Mouse (Mus musculus): ENCODE data around the gene F2rl2. TPM values are rescaled to one million over a fixed set of nuclear protein-coding genes. Genes with fewer than 3 reads are reported as not detected.

Gene F2rl2
- polyA plus RNA-seq, 1 experiment from 2014 or later: 4.2 TPM

GRCm38 (mm10) chr13:95684656-95685244 lies 11.9 kb upstream of the F2rl2 start:
- ATAC-seq (ENCODE audit: insufficient read depth, low FRiP score, low TSS enrichment) (no peak), DNase-seq (ENCODE audit: low spot score) (no peak)
- H3K36me3 ChIP-seq (ENCODE audit: control insufficient read depth, insufficient read depth, low read length): no peaks in the 10 kb centered on the region
- H3K9ac ChIP-seq (ENCODE audit: low read length): no peak overlapping the region
- no peaks in the 10 kb centered on the region for H3K27me3 ChIP-seq (ENCODE audit: control insufficient read depth, insufficient read depth, low read length)
- H3K9me3 ChIP-seq (ENCODE audit: control insufficient read depth, low read length): no peaks in the 10 kb centered on the region
- H3K27ac ChIP-seq (ENCODE audit: low read depth, low read length): no peak overlapping the region
- no peak overlapping the region for H3K4me3 ChIP-seq (ENCODE audit: low read depth, low read length)
- WGBS: 92% methylated on average over 9 of the region's 9 CpGs
- no peak overlapping the region for H3K4me2 ChIP-seq (ENCODE audit: low read depth)
- H3K4me1 ChIP-seq (ENCODE audit: control insufficient read depth, insufficient read depth, low read length): no peaks in the 10 kb centered on the region

- Histone ChIP-seq H3K9me3 (ENCODE audit: control insufficient read depth, low read length) (no peaks in the 10 kb centered on the region), H3K4me2 (ENCODE audit: low read depth) (no peak overlapping the region), H3K4me1 (ENCODE audit: control insufficient read depth, insufficient read depth, low read length) (no peaks in the 10 kb centered on the region), H3K9ac (ENCODE audit: low read length) (no peak overlapping the region), H3K27ac (ENCODE audit: low read depth, low read length) (no peak overlapping the region), H3K27me3 (ENCODE audit: control insufficient read depth, insufficient read depth, low read length) (no peaks in the 10 kb centered on the region), H3K36me3 (ENCODE audit: control insufficient read depth, insufficient read depth, low read length) (no peaks in the 10 kb centered on the region), H3K4me3 (ENCODE audit: low read depth, low read length) (no peak overlapping the region)
- ATAC-seq (ENCODE audit: insufficient read depth, low FRiP score, low TSS enrichment): no peak
- no peak for DNase-seq (ENCODE audit: low spot score)
- 81% methylated on average over 5 of the region's 5 CpGs for WGBS
Measured at GRCm38 (mm10) chr13:95685736-95686135, 10.9 kb upstream of the F2rl2 start.

GRCm38 (mm10) chr13:95688576-95688975 lies 8.1 kb upstream of the F2rl2 start:
- DNase-seq (ENCODE audit: low spot score): no peak

GRCm38 (mm10) chr13:95692201-95692600 lies 4.5 kb upstream of the F2rl2 start:
- H3K4me1 ChIP-seq (ENCODE audit: control insufficient read depth, insufficient read depth, low read length): no peaks in the 10 kb centered on the region
- ATAC-seq (ENCODE audit: insufficient read depth, low FRiP score, low TSS enrichment): no peak
- WGBS: 89% methylated on average over 8 of the region's 8 CpGs
- H3K27ac ChIP-seq (ENCODE audit: low read depth, low read length): no peak overlapping the region
- DNase-seq (ENCODE audit: low spot score): no peak
- H3K9me3 ChIP-seq (ENCODE audit: control insufficient read depth, low read length): no peaks in the 10 kb centered on the region
- no peaks in the 10 kb centered on the region for H3K27me3 ChIP-seq (ENCODE audit: control insufficient read depth, insufficient read depth, low read length)
- H3K36me3 ChIP-seq (ENCODE audit: control insufficient read depth, insufficient read depth, low read length): no peaks in the 10 kb centered on the region
- no peak overlapping the region for H3K4me2 ChIP-seq (ENCODE audit: low read depth)
- H3K9ac ChIP-seq (ENCODE audit: low read length): no peak overlapping the region
- H3K4me3 ChIP-seq (ENCODE audit: low read depth, low read length): no peak overlapping the region

More at GRCm38 (mm10) chr13:95688576-95688975, 8.1 kb upstream of the F2rl2 start:
- H3K36me3 ChIP-seq (ENCODE audit: control insufficient read depth, insufficient read depth, low read length): no peaks in the 10 kb centered on the region
- H3K4me1 ChIP-seq (ENCODE audit: control insufficient read depth, insufficient read depth, low read length): no peaks in the 10 kb centered on the region
- no peaks in the 10 kb centered on the region for H3K27me3 ChIP-seq (ENCODE audit: control insufficient read depth, insufficient read depth, low read length)
- 81% methylated on average over 1 of the region's 1 CpGs for WGBS
- H3K4me3 ChIP-seq (ENCODE audit: low read depth, low read length): no peak overlapping the region
- no peak for ATAC-seq (ENCODE audit: insufficient read depth, low FRiP score, low TSS enrichment)
- no peak overlapping the region for H3K27ac ChIP-seq (ENCODE audit: low read depth, low read length)
- no peak overlapping the region for H3K9ac ChIP-seq (ENCODE audit: low read length)
- H3K4me2 ChIP-seq (ENCODE audit: low read depth): no peak overlapping the region
- no peaks in the 10 kb centered on the region for H3K9me3 ChIP-seq (ENCODE audit: control insufficient read depth, low read length)

GRCm38 (mm10) chr13:95696120-95696653 lies 466 bp upstream of the F2rl2 start:
- Histone ChIP-seq H3K27ac (ENCODE audit: low read depth, low read length) (no peak overlapping the region), H3K4me2 (ENCODE audit: low read depth) (no peak overlapping the region), H3K9me3 (ENCODE audit: control insufficient read depth, low read length) (no peaks in the 10 kb centered on the region), H3K4me3 (ENCODE audit: low read depth, low read length) (no peak overlapping the region), H3K9ac (ENCODE audit: low read length) (no peak overlapping the region), H3K4me1 (ENCODE audit: control insufficient read depth, insufficient read depth, low read length) (no peaks in the 10 kb centered on the region), H3K36me3 (ENCODE audit: control insufficient read depth, insufficient read depth, low read length) (no peaks in the 10 kb centered on the region), H3K27me3 (ENCODE audit: control insufficient read depth, insufficient read depth, low read length) (no peaks in the 10 kb centered on the region)
- WGBS: 85% methylated on average over 9 of the region's 9 CpGs
- ATAC-seq (ENCODE audit: insufficient read depth, low FRiP score, low TSS enrichment) (no peak), DNase-seq (ENCODE audit: low spot score) (no peak)

- no peak overlapping the region for H3K27ac ChIP-seq (ENCODE audit: low read depth, low read length)
- no peaks in the 10 kb centered on the region for H3K9me3 ChIP-seq (ENCODE audit: control insufficient read depth, low read length)
- WGBS: 34% methylated on average over 6 of the region's 6 CpGs
- no peaks in the 10 kb centered on the region for H3K27me3 ChIP-seq (ENCODE audit: control insufficient read depth, insufficient read depth, low read length)
- H3K4me2 ChIP-seq (ENCODE audit: low read depth): no peak overlapping the region
- no peak overlapping the region for H3K9ac ChIP-seq (ENCODE audit: low read length)
- ATAC-seq (ENCODE audit: insufficient read depth, low FRiP score, low TSS enrichment) (no peak), DNase-seq (ENCODE audit: low spot score) (no peak)
- H3K4me3 ChIP-seq (ENCODE audit: low read depth, low read length): no peak overlapping the region
- H3K4me1 ChIP-seq (ENCODE audit: control insufficient read depth, insufficient read depth, low read length): no peaks in the 10 kb centered on the region
- no peaks in the 10 kb centered on the region for H3K36me3 ChIP-seq (ENCODE audit: control insufficient read depth, insufficient read depth, low read length)
Measured at GRCm38 (mm10) chr13:95697874-95698273, 1.2 kb downstream of the F2rl2 start.

GRCm38 (mm10) chr13:95703376-95703775 lies 6.7 kb downstream of the F2rl2 start:
- H3K36me3 ChIP-seq (ENCODE audit: control insufficient read depth, insufficient read depth, low read length): no peaks in the 10 kb centered on the region
- no peak overlapping the region for H3K4me3 ChIP-seq (ENCODE audit: low read depth, low read length)
- H3K9ac ChIP-seq (ENCODE audit: low read length): no peak overlapping the region
- 85% methylated on average over 5 of the region's 5 CpGs for WGBS
- ATAC-seq (ENCODE audit: insufficient read depth, low FRiP score, low TSS enrichment): no peak
- no peak overlapping the region for H3K4me2 ChIP-seq (ENCODE audit: low read depth)
- H3K9me3 ChIP-seq (ENCODE audit: control insufficient read depth, low read length): no peaks in the 10 kb centered on the region
- no peak overlapping the region for H3K27ac ChIP-seq (ENCODE audit: low read depth, low read length)
- no peaks in the 10 kb centered on the region for H3K4me1 ChIP-seq (ENCODE audit: control insufficient read depth, insufficient read depth, low read length)
- no peak for DNase-seq (ENCODE audit: low spot score)
- no peaks in the 10 kb centered on the region for H3K27me3 ChIP-seq (ENCODE audit: control insufficient read depth, insufficient read depth, low read length)

GRCm38 (mm10) chr13:95705589-95705988 lies 8.9 kb downstream of the F2rl2 start:
- Histone ChIP-seq H3K27me3 (ENCODE audit: control insufficient read depth, insufficient read depth, low read length) (no peaks in the 10 kb centered on the region), H3K9me3 (ENCODE audit: control insufficient read depth, low read length) (no peaks in the 10 kb centered on the region), H3K4me2 (ENCODE audit: low read depth) (no peak overlapping the region), H3K4me1 (ENCODE audit: control insufficient read depth, insufficient read depth, low read length) (no peaks in the 10 kb centered on the region), H3K27ac (ENCODE audit: low read depth, low read length) (no peak overlapping the region), H3K9ac (ENCODE audit: low read length) (no peak overlapping the region), H3K36me3 (ENCODE audit: control insufficient read depth, insufficient read depth, low read length) (no peaks in the 10 kb centered on the region), H3K4me3 (ENCODE audit: low read depth, low read length) (no peak overlapping the region)
- ATAC-seq (ENCODE audit: insufficient read depth, low FRiP score, low TSS enrichment): no peak
- WGBS: 97% methylated on average over 6 of the region's 6 CpGs
- DNase-seq (ENCODE audit: low spot score): no peak

GRCm38 (mm10) chr13:95712054-95712453 lies 15.4 kb downstream of the F2rl2 start:
- DNase-seq (ENCODE audit: low spot score) (no peak), ATAC-seq (ENCODE audit: insufficient read depth, low FRiP score, low TSS enrichment) (no peak)
- no peak overlapping the region for H3K4me3 ChIP-seq (ENCODE audit: low read depth, low read length)
- no peak overlapping the region for H3K9ac ChIP-seq (ENCODE audit: low read length)
- H3K27me3 ChIP-seq (ENCODE audit: control insufficient read depth, insufficient read depth, low read length): no peaks in the 10 kb centered on the region
- no peaks in the 10 kb centered on the region for H3K36me3 ChIP-seq (ENCODE audit: control insufficient read depth, insufficient read depth, low read length)
- no peak overlapping the region for H3K27ac ChIP-seq (ENCODE audit: low read depth, low read length)
- no peaks in the 10 kb centered on the region for H3K9me3 ChIP-seq (ENCODE audit: control insufficient read depth, low read length)
- H3K4me2 ChIP-seq (ENCODE audit: low read depth): no peak overlapping the region
- no peaks in the 10 kb centered on the region for H3K4me1 ChIP-seq (ENCODE audit: control insufficient read depth, insufficient read depth, low read length)
